In genomic region chr4:117518246-117518645, GRCm38 (mm10) we compare ENCODE assay signal across 24 mouse cellular contexts.
"Had no signal": no experiment of that assay in that cellular context is flagged by ENCODE, and none has a peak within 500 bp of the region (broad histone marks: within the 10 kb centered on the region; RNA-seq: fewer than 3 reads in every experiment).

No protein-coding gene starts in this region.

- H3K9ac ChIP-seq: heart, embryonic 12.5 days; hindbrain, embryonic 12.5 days; hindbrain, embryonic 14.5 days; intestine, embryonic 15.5 days; limb, embryonic 12.5 days; liver, embryonic 14.5 days had no signal

- H3K36me3 ChIP-seq: heart, embryonic 12.5 days; hindbrain, embryonic 10.5 days; hindbrain, embryonic 12.5 days; intestine, embryonic 15.5 days; limb, embryonic 10.5 days; limb, embryonic 12.5 days had no signal

- ATAC-seq: hindbrain, embryonic 16.5 days; inflammation-experienced regulatory T-cells, adult 6 months; intestine, embryonic 15.5 days; intestine, postnatal 0 days had no signal

- H3K27me3 ChIP-seq: intestine, embryonic 15.5 days; limb, embryonic 12.5 days had no signal

- H3K4me1 ChIP-seq: heart, embryonic 12.5 days; hindbrain, embryonic 10.5 days; hindbrain, embryonic 12.5 days; intestine, embryonic 15.5 days; limb, embryonic 10.5 days; limb, embryonic 12.5 days had no signal

- H3K27ac ChIP-seq: heart, adult 2 months; hindbrain, embryonic 10.5 days; hindbrain, embryonic 12.5 days; hindbrain, embryonic 14.5 days; intestine, embryonic 15.5 days; limb, embryonic 10.5 days; limb, embryonic 12.5 days; liver, embryonic 14.5 days had no signal

- H3K9me3 ChIP-seq: heart, embryonic 12.5 days; hindbrain, embryonic 10.5 days; hindbrain, embryonic 12.5 days; intestine, embryonic 15.5 days; limb, embryonic 10.5 days; limb, embryonic 12.5 days had no signal

- H3K4me2 ChIP-seq: heart, embryonic 12.5 days; hindbrain, embryonic 12.5 days; hindbrain, embryonic 14.5 days; intestine, embryonic 15.5 days; limb, embryonic 12.5 days; liver, embryonic 11.5 days had no signal

- DNase-seq: gastrocnemius, postnatal 14 days; gastrocnemius, postnatal 36 days; heart, adult 2 months; heart, postnatal 10 days; heart, postnatal 4 days; kidney, adult 18-20 months; kidney, adult 8-10 months; kidney, postnatal 10 days; kidney, postnatal 25 days; kidney, postnatal 4 days; liver; lung, adult 18-20 months had no signal

- H3K4me3 ChIP-seq: heart, adult 2 months; heart, embryonic 12.5 days; hindbrain, embryonic 10.5 days; hindbrain, embryonic 12.5 days; intestine, embryonic 15.5 days; limb, embryonic 10.5 days; limb, embryonic 12.5 days had no signal
